Mouse (Mus musculus) midbrain, postnatal 0 days (tissue): ENCODE measurements at regions not wholly inside any gene's neighbourhood (a gene's known extent, or its start where the extent isn't known, plus 50 kb on each side); places are given as distances from the start of the nearest gene placed in this dataset.
"Not testable (repeated sequence)": the region's sequence is repeated elsewhere in the genome, so short reads cannot be mapped to it uniquely, and the experiment has no call there.

ENCODE experiments used
- ATAC-seq: fragments of 200-750 bp; cut with Nextera tagmentation; 2 replicates; pipeline ENCODE4 v1.8.0; 2017; ENCODE audit warnings: moderate number of reproducible peaks, mild to moderate bottlenecking, moderate TSS enrichment, moderate library complexity; ENCODE audit not compliant: low FRiP score
- DNase-seq: peaks from one replicate; pipeline ENCODE4 v3.0.0-alpha.2; 2015; ENCODE audit warnings: low spot score
- H3K27ac ChIP-seq: fragments of 300-500 bp; sonication (generic); 2 replicates; pipeline ENCODE4 v1.5.1; 2014; ENCODE audit warnings: low read depth, mild to moderate bottlenecking, low read length, mixed read lengths
- H3K27me3 ChIP-seq: fragments of 300-500 bp; sonication (generic); 2 replicates; pipeline ENCODE4 v1.6.1; 2014; ENCODE audit warnings: low read length, control low read depth, mixed read lengths; ENCODE audit not compliant: insufficient read depth
- H3K36me3 ChIP-seq: fragments of 300-500 bp; sonication (generic); 2 replicates; pipeline ENCODE4 v1.6.1; 2014; ENCODE audit warnings: low read length, control low read depth, mixed read lengths; ENCODE audit not compliant: insufficient read depth
- H3K4me1 ChIP-seq: fragments of 300-500 bp; sonication (generic); 2 replicates; pipeline ENCODE4 v1.6.1; 2014; ENCODE audit warnings: mild to moderate bottlenecking, control low read depth, antibody characterized with exemption, low read length, mixed read lengths; ENCODE audit not compliant: insufficient read depth
- H3K4me2 ChIP-seq: fragments of 300-500 bp; sonication (generic); 2 replicates; pipeline ENCODE4 v1.6.1; 2014; ENCODE audit warnings: low read depth, mild to moderate bottlenecking, low read length, mixed read lengths; ENCODE audit not compliant: poor library complexity, severe bottlenecking
- H3K4me3 ChIP-seq: fragments of 300-500 bp; sonication (generic); 2 replicates; pipeline ENCODE4 v1.5.1; 2014; ENCODE audit warnings: low read depth, mild to moderate bottlenecking, low read length, moderate library complexity
- H3K9ac ChIP-seq: fragments of 300-500 bp; sonication (generic); replicated peaks from 2 replicates; pipeline ENCODE4 v1.6.1; 2014; ENCODE audit warnings: mild to moderate bottlenecking, low read length, moderate library complexity, mixed read lengths; ENCODE audit not compliant: poor library complexity, severe bottlenecking
- H3K9me3 ChIP-seq: fragments of 300-500 bp; sonication (generic); 2 replicates; pipeline ENCODE4 v1.6.1; 2016; ENCODE audit warnings: low read length, control low read depth
- CTCF ChIP-seq: IDR thresholded peaks from 2 replicates; pipeline ENCODE4 v1.5.1; 2016; ENCODE audit warnings: antibody characterized with exemption, mild to moderate bottlenecking
- WGBS: fragments of 180-500 bp; shearing (Covaris S2); extraction: QIAGEN DNeasy Blood & Tissue Kit; methylation state at CpG from one replicate; pipeline ENCODE4 v1.1.7; 2014; 5-methylcytosine and 5-hydroxymethylcytosine counted together

DNA sequence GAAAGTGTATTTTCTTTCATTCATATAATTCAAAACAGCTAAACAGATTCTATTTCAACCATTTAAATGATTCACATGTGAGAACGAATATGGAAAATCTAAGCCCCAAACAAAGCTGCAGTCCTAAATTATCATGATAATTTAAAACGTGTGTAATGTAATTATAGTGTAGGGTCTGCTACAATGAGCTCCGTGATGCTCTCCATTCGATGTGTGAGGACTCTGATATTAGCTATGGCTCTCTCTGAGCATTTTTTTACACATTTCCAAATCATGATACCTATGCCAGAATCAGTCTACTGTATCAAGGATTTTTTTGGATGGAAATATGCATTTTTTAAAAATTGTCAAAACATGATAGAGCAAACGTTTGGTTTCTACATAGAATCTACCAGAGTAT is 785.8 kb upstream of the Pou3f3 start:
- H3K4me3 ChIP-seq: no peak overlapping the region
- 77% methylated on average over 5 of the region's 5 CpGs for WGBS
- no peak for ATAC-seq

DNA sequence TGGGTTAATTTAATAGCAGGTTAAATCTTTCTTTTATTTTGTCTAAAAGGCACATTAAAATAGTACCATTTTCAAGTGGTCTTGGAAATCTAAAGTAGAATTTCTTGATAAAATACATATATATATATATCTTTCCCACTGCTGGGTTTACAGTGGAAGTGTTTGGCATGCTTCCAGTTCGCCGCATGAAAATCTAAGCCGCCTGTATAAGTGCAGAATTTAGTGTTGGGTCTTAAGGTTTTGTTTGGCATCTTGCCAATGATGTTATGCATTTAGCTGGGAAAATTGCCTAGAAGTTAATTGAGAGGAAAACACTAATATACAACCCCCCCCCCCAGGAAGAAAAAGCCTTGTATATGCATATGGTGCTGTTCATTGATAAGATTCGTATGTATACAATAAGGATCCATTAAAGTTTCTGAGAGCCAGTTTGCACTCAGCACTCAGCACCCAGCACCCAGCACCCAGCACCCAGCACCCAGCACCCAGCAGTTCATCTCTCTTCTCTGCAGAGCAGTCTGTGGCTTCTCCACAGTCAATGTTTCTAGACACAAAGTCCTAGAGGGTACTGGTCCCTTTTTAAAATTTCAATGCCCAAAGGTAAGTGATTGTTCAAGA is 778.7 kb upstream of the Pou3f3 start:
- DNase-seq: peak; percentile 49
- Histone ChIP-seq H3K27ac (no peak overlapping the region), H3K9me3 (no peaks in the 10 kb centered on the region), H3K36me3 (no peaks in the 10 kb centered on the region), H3K4me1 (no peaks in the 10 kb centered on the region; the same call in 1 of the 2 replicates), H3K9ac (no peak overlapping the region), H3K27me3 (no peaks in the 10 kb centered on the region), H3K4me2 (no peak overlapping the region), H3K4me3 (no peak overlapping the region)
- 64% methylated on average over 4 of the region's 4 CpGs for WGBS
- no peak for ATAC-seq
- no peak for TF ChIP-seq CTCF

More for the DNA sequence above, 785.8 kb upstream of the Pou3f3 start:
- DNase-seq: no peak
- no peak for TF ChIP-seq CTCF
- H3K9me3 ChIP-seq: no peaks in the 10 kb centered on the region
- H3K36me3 ChIP-seq: no peaks in the 10 kb centered on the region
- H3K4me2 ChIP-seq: no peak overlapping the region
- no peak overlapping the region for H3K9ac ChIP-seq
- H3K27ac ChIP-seq: no peak overlapping the region
- H3K4me1 ChIP-seq: no peaks in the 10 kb centered on the region
- no peaks in the 10 kb centered on the region for H3K27me3 ChIP-seq

DNA sequence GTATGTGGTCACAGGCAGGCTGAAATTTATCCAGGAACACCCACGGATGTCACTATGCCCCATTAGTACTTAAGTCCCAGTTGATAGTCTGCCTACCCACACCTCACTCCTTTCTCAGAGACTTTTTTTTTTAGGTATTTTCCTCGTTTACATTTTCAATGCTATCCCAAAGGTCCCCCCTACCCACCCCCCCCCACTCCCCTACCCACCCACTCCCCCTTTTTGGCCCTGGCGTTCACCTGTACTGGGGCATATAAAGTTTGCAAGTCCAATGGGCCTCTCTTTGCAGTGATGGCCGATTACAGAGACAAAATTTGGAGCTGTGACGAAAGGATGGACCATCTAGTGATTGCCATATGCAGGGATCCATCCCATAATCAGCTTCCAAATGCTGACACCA is 777.8 kb upstream of the Pou3f3 start:
- not testable (repeated sequence) for H3K9ac ChIP-seq, H3K9me3 ChIP-seq, H3K36me3 ChIP-seq, DNase-seq, H3K4me1 ChIP-seq, H3K4me2 ChIP-seq, H3K4me3 ChIP-seq, H3K27ac ChIP-seq, H3K27me3 ChIP-seq
- ATAC-seq: peak; percentile 71; the same call in 1 of the 2 replicates
- WGBS: 80% methylated on average over 5 of the region's 5 CpGs

DNA sequence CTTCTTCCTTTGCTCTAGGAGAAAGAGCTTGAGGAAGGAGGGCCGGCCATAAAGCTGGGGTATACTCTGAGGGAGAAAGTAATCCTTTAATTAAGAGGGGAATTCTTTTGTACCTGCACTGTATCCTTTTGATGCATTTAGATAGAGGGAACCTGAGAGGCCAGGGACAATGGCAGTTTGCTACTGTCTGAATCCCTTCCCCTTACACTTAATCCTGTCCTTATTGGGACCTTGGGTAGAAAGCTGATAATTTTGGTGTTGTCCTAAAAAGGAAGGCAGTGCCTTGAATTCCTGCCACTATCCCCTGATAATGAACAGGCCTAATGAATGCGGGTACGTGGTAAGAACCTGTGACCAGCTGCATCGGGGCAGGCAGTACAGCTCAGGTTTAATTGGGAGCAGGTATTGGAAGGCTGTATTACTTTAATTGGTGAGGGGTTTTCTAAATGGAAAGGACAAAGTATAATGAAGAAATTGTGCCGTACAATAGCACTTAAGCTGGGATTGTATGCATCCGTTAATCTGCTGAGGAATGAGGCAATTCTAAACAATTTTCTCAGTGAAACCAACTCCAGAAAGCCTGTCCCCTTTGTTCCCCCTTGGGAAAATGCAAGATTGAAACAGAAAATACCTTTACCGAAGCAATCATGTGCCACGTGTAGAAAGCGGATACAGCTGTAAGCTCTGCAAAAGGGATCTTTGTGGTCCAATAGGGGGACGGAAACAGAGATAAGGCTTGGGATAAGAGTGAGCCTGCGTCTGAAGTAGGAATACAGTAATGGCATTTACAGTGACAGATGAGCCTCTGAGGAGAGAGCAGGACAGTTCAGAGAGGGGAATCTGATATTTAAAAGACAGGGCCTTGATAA is 776.9 kb upstream of the Pou3f3 start:
- H3K27ac ChIP-seq: no peak overlapping the region
- ATAC-seq: no peak
- H3K27me3 ChIP-seq: no peaks in the 10 kb centered on the region
- no peak for TF ChIP-seq CTCF
- 26% methylated on average over 11 of the region's 11 CpGs for WGBS
- no peaks in the 10 kb centered on the region for H3K9me3 ChIP-seq
- H3K9ac ChIP-seq: no peak overlapping the region
- no peaks in the 10 kb centered on the region for H3K36me3 ChIP-seq
- DNase-seq: no peak
- 0 out of 2 replicates have a peak overlapping the region, but pooled peaks have one; percentile 10 for H3K4me2 ChIP-seq
- no peak overlapping the region for H3K4me3 ChIP-seq
- no peaks in the 10 kb centered on the region; the same call in 1 of the 2 replicates for H3K4me1 ChIP-seq

DNA sequence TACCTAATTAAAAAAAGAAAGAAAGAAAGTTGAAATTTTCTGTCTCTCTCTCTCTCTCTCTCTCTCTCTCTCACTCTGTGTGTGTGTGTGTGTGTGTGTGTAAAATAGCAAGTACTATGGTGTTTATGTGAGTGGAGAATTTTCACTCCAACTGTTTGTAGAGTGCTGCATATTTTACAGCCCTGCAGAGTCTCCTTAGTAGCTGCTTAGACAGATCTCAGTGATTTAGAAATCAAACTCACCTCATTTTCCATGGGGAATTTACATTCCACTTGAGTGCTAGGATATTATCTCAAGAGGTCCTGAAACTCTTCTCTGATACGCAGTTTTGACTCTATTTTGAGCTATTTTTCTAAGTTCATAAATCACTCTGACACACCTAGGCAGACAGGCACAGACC is 761.8 kb upstream of the Pou3f3 start:
- H3K9me3 ChIP-seq: no peaks in the 10 kb centered on the region
- no peak overlapping the region for H3K9ac ChIP-seq
- ATAC-seq (no peak), DNase-seq (no peak)
- no peaks in the 10 kb centered on the region for H3K27me3 ChIP-seq
- H3K4me1 ChIP-seq: no peaks in the 10 kb centered on the region
- H3K27ac ChIP-seq: no peak overlapping the region
- WGBS: 81% methylated on average over 1 of the region's 1 CpGs
- H3K4me3 ChIP-seq: no peak overlapping the region
- no peak overlapping the region for H3K4me2 ChIP-seq
- TF ChIP-seq CTCF: no peak
- H3K36me3 ChIP-seq: no peaks in the 10 kb centered on the region

GRCm38 (mm10) chr1:41935912-41936478 is 759.6 kb upstream of the Pou3f3 start:
- H3K4me2 ChIP-seq: no peak overlapping the region
- H3K9ac ChIP-seq: no peak overlapping the region
- no peaks in the 10 kb centered on the region for H3K4me1 ChIP-seq
- ATAC-seq (no peak), DNase-seq (peak; percentile 3)
- 72% methylated on average over 7 of the region's 7 CpGs for WGBS
- H3K4me3 ChIP-seq: no peak overlapping the region
- TF ChIP-seq CTCF: no peak
- no peaks in the 10 kb centered on the region for H3K27me3 ChIP-seq
- H3K36me3 ChIP-seq: no peaks in the 10 kb centered on the region
- H3K9me3 ChIP-seq: no peaks in the 10 kb centered on the region
- no peak overlapping the region for H3K27ac ChIP-seq
